Mouse (Mus musculus) liver, embryonic 14.5 days (tissue): ENCODE results near the gene E2f8. TPM values are rescaled to one million over a fixed set of nuclear protein-coding genes. Genes with fewer than 3 reads are reported as not detected.

Experiments used
- ATAC-seq: fragments of 200-750 bp; cut with Nextera tagmentation; 2 replicates; pipeline ENCODE4 v1.8.0; 2017; ENCODE audit warnings: moderate number of reproducible peaks, mild to moderate bottlenecking, moderate library complexity; ENCODE audit not compliant: insufficient read depth
- DNase-seq, 3 experiments: peaks; one replicate each; pipeline ENCODE4 v3.0.0-alpha.2; 2012 to 2013; ENCODE audit warnings: low read depth in 3 of 3, low spot score in 3 of 3
- H3K27ac ChIP-seq: fragments of 300-500 bp; sonication (generic); 2 replicates; pipeline ENCODE4 v1.5.1; 2014; ENCODE audit warnings: moderate library complexity, mild to moderate bottlenecking, control low read depth, inconsistent platforms
- H3K27me3 ChIP-seq: fragments of 300-500 bp; sonication (generic); 2 replicates; pipeline ENCODE4 v1.6.1; 2014; ENCODE audit warnings: mild to moderate bottlenecking, low read length, moderate library complexity; ENCODE audit not compliant: control insufficient read depth, insufficient read depth
- H3K36me3 ChIP-seq: fragments of 300-500 bp; sonication (generic); replicated peaks from 2 replicates; pipeline ENCODE4 v1.6.1; 2014; ENCODE audit warnings: low read depth; ENCODE audit not compliant: control insufficient read depth, insufficient read depth
- H3K4me1 ChIP-seq, 2 experiments: fragments of 200-500 bp in 1 of 2; fragments of 300-500 bp in 1 of 2; sonication (generic) in 1 of 2; replicated peaks; 2 replicates each; pipeline ENCODE4 v1.6.1; 2012 to 2014; ENCODE audit warnings: antibody characterized with exemption in 1 of 2, inconsistent platforms in 1 of 2, low read length in 1 of 2; ENCODE audit not compliant: control insufficient read depth in 2 of 2, insufficient read depth in 2 of 2
- H3K4me2 ChIP-seq: fragments of 300-500 bp; sonication (generic); 2 replicates; pipeline ENCODE4 v1.6.1; 2014; ENCODE audit warnings: low read depth, mild to moderate bottlenecking, control low read depth, moderate library complexity
- H3K4me3 ChIP-seq, 2 experiments: fragments of 200-500 bp in 1 of 2; fragments of 300-500 bp in 1 of 2; sonication (generic) in 1 of 2; 2 replicates each; pipeline ENCODE4 v1.5.1; 2012 to 2014; ENCODE audit warnings: low read depth in 2 of 2, low read length in 2 of 2, mild to moderate bottlenecking in 2 of 2, control low read depth in 1 of 2, inconsistent platforms in 1 of 2, moderate library complexity in 1 of 2; ENCODE audit not compliant: insufficient read depth in 1 of 2
- H3K9ac ChIP-seq: fragments of 300-500 bp; sonication (generic); replicated peaks from 2 replicates; pipeline ENCODE4 v1.6.1; 2014; ENCODE audit warnings: mild to moderate bottlenecking, control low read depth, moderate library complexity
- H3K9me3 ChIP-seq: fragments of 300-500 bp; sonication (generic); 2 replicates; pipeline ENCODE4 v1.6.1; 2016; ENCODE audit warnings: low read length, mixed read lengths; ENCODE audit not compliant: control insufficient read depth
- CTCF ChIP-seq: IDR thresholded peaks from 2 replicates; pipeline ENCODE4 v1.5.1; 2016; ENCODE audit warnings: antibody characterized with exemption, low read depth, control low read depth
- EP300 ChIP-seq: IDR thresholded peaks from 2 replicates; pipeline ENCODE4 v1.6.1; 2016; ENCODE audit warnings: antibody characterized with exemption, low read depth
- WGBS: fragments of 180-500 bp; shearing (Covaris S2); extraction: QIAGEN DNeasy Blood & Tissue Kit; methylation state at CpG from one replicate; pipeline ENCODE4 v1.1.7; 2014; ENCODE audit not compliant: insufficient replicate concordance; 5-methylcytosine and 5-hydroxymethylcytosine counted together
- polyA plus RNA-seq, 2 experiments: library from polyadenylated mRNA; depleted of rRNA in 1 of 2; stranded (reverse) in 1 of 2; unstranded in 1 of 2; fragments of >200 nt; fragmentation: Nextera tagmentation in 1 of 2; extraction: Ambion mirVana in 1 of 2; gene quantifications; 2 replicates each; pipeline versions ENCODE4 v1.2.1 to v1.2.3; 2012 to 2014

Gene E2f8
- polyA plus RNA-seq, 2 experiments, result 25.9 to 28.2 TPM

DNA sequence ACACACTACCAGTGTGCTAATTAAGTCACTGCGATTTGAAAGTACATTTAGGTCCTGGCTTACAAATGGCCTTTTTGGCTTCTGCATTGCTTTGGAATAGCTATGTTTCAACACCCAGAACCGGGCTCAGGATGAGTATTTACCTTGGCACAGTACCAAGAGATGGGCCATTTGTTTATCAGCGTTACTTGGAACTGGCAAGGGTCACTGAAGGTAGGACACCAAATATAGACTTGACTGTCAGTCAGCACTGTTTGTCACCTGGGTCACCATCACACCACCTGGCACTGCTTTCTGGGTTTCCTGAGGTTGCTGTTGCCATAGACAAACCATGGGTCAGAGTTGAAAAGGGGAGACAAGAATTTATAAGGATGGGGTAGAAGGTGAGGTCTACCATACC, 39.0 kb downstream of the E2f8 start:
- no peaks in the 10 kb centered on the region for H3K9me3 ChIP-seq
- no peaks in the 10 kb centered on the region for H3K4me1 ChIP-seq
- no peak overlapping the region for H3K4me2 ChIP-seq
- TF ChIP-seq CTCF, result no peak
- no peak for TF ChIP-seq EP300
- no peaks in the 10 kb centered on the region for H3K36me3 ChIP-seq
- WGBS, result 44% methylated on average over 3 of the region's 3 CpGs
- no peak overlapping the region for H3K9ac ChIP-seq
- no peak overlapping the region for H3K27ac ChIP-seq
- no peak for DNase-seq
- H3K4me3 ChIP-seq, result no peak overlapping the region
- H3K27me3 ChIP-seq, result no peaks in the 10 kb centered on the region
- no peak for ATAC-seq

DNA sequence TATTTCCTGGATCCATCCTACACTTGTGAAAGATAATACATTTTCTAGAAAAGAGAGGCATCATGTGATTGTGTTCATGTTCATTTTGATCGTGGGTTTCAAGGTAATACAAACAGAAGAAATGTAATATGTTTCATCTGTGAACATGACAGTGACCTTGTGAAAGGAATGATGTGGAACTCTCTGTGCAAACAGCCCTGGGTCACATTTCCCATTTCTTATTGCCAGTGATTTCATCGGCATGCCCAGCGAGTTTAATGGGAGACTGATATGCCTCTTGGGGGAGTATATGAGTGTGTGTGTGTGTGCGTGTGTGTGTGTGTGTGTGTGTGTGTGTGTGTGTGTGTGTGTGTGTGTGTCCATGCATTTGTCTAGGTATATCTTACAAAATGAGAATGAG, 39.9 kb downstream of the E2f8 start:
- Histone ChIP-seq H3K4me2 (no peak overlapping the region), H3K9ac (no peak overlapping the region), H3K4me3 (no peak overlapping the region), H3K9me3 (no peaks in the 10 kb centered on the region), H3K27me3 (no peaks in the 10 kb centered on the region), H3K36me3 (no peaks in the 10 kb centered on the region), H3K27ac (no peak overlapping the region), H3K4me1 (no peaks in the 10 kb centered on the region)
- 64% methylated on average over 4 of the region's 4 CpGs for WGBS
- no peak for ATAC-seq
- TF ChIP-seq EP300, result no peak
- TF ChIP-seq CTCF, result no peak
- no peak for DNase-seq

DNA sequence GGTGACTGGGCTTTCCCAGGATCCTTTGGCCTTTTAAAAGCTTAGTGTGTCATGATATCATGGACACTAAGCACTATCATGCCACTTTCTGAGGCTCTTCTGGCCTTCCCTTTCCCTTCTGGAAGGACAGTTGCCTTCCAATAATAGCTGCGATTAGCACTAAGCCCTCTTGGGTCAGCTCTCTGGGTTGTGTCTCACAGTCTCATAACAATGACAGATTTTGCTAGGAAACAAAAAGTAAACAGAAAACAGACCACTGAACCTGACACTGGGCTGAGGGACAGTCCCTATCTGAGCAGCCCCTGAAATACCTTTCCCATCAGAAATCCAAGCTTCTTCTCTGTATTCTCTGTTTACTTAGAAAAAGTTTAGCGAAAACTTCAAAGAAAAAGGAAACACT, 40.9 kb downstream of the E2f8 start:
- H3K36me3 ChIP-seq, result no peaks in the 10 kb centered on the region
- DNase-seq, result no peak
- H3K4me2 ChIP-seq, result no peak overlapping the region
- no peaks in the 10 kb centered on the region for H3K9me3 ChIP-seq
- TF ChIP-seq EP300, result no peak
- TF ChIP-seq CTCF, result no peak
- H3K27me3 ChIP-seq, result no peaks in the 10 kb centered on the region
- ATAC-seq, result no peak
- H3K27ac ChIP-seq, result no peak overlapping the region
- H3K4me1 ChIP-seq, result no peaks in the 10 kb centered on the region
- H3K4me3 ChIP-seq, result no peak overlapping the region
- H3K9ac ChIP-seq, result no peak overlapping the region
- WGBS, result 72% methylated on average over 2 of the region's 2 CpGs

DNA sequence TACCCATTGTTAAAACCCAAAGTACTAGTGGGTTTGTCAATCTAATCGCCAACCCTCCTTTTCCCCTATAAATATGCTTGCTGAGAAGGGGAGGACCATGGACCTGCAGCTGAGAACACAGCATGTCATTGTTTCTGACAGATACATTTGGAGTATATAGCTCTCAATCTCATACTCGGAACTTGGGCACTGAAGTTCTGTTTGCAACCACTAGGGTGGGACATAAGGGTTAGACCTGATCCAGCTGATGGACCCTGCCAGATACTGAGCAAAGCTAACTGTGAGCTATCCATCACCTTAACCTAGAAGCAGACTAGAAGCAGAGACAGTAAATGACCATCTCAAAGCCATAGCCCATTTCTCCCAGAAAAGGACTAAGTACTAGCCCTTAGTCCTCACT, 43.0 kb downstream of the E2f8 start:
- Histone ChIP-seq H3K9me3 (no peaks in the 10 kb centered on the region), H3K9ac (no peak overlapping the region), H3K27ac (no peak overlapping the region), H3K4me2 (no peak overlapping the region), H3K4me3 (no peak overlapping the region), H3K27me3 (no peaks in the 10 kb centered on the region), H3K36me3 (no peaks in the 10 kb centered on the region), H3K4me1 (no peaks in the 10 kb centered on the region)
- TF ChIP-seq CTCF (0 out of 2 replicates have a peak, but pooled peaks have one; percentile 25), EP300 (no peak)
- no peak for DNase-seq
- ATAC-seq, result no peak
- 51% methylated on average over 2 of the region's 2 CpGs for WGBS

DNA sequence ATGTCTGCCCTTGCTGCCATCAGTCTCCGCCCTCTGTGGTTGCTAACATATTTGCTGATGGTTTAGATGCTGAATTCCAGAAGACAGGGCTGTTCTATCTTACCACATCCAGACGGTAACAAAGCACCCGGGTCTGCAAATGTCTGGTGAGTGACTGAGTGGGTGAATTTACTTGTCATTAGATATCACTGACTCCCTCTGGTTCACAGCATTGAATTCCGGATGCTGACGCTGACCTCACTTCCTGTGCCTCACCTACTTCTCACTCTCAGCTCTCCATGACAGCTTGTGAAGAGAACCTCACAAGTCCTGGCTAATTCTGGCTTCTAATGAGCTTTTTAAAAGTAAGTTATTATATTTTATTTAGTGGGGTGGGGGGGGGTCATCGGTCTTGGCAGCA, 44.4 kb downstream of the E2f8 start:
- no peaks in the 10 kb centered on the region for H3K36me3 ChIP-seq
- ATAC-seq, result no peak
- 27% methylated on average over 6 of the region's 6 CpGs for WGBS
- no peak overlapping the region for H3K9ac ChIP-seq
- DNase-seq, result no peak
- no peak overlapping the region for H3K27ac ChIP-seq
- H3K4me2 ChIP-seq, result no peak overlapping the region
- no peak for TF ChIP-seq CTCF
- no peak for TF ChIP-seq EP300
- H3K4me1 ChIP-seq, result no peaks in the 10 kb centered on the region
- no peaks in the 10 kb centered on the region for H3K9me3 ChIP-seq
- no peaks in the 10 kb centered on the region for H3K27me3 ChIP-seq
- no peak overlapping the region for H3K4me3 ChIP-seq
